Mouse (Mus musculus): Measurements from ENCODE around the gene Nell1. TPM values are rescaled to one million over a fixed set of nuclear protein-coding genes. Genes with fewer than 3 reads are reported as not detected.

Gene Nell1
- polyA plus RNA-seq, 2 experiments = 0.08 TPM; not detected in 1

DNA sequence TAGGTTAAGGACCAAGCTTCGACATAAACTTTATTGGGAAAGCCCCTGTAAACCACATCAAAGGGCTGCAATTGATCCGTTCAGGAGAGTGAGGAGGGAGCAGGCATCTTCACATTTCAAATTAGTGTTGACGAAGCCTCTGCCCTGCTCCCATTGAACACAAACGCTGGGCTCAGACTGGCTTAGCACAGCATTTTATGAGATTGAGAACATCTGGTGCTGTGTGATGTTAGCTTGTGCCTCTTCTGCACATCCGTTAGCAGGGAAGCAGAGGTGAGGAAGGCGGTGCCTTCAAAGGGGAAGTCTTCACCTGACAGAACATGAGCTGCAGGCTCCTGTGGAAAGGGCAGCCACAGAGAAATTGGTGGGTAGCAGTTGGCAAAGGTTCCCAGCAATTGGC lies 66.4 kb downstream of the Nell1 start:
- TF ChIP-seq CTCF (IDR thresholded peaks at IDR 0.05; ENCODE audit: low read depth) (no peak), EP300 (IDR thresholded peaks at IDR 0.05; ENCODE audit: low read depth) (no peak)
- H3K27ac ChIP-seq = no peak overlapping the region
- H3K4me1 ChIP-seq (replicated peaks; ENCODE audit: control insufficient read depth in 2 of 2, insufficient read depth in 2 of 2, low read length in 1 of 2) = 0 out of 4 replicates have a peak, but pooled peaks cover 0 to 3% of the 10 kb centered on the region in 2 experiments
- no peak overlapping the region for H3K4me3 ChIP-seq (ENCODE audit: insufficient read depth in 1 of 2, low read depth in 2 of 2, low read length in 2 of 2)
- no peak overlapping the region for H3K4me2 ChIP-seq (ENCODE audit: low read depth)
- ATAC-seq (ENCODE audit: insufficient read depth) (no peak), DNase-seq (ENCODE audit: low read depth in 3 of 3, low spot score in 3 of 3) (no peak)
- H3K9me3 ChIP-seq (ENCODE audit: control insufficient read depth, low read length) = no peaks in the 10 kb centered on the region
- H3K9ac ChIP-seq (replicated peaks) = no peak overlapping the region
- no peaks in the 10 kb centered on the region for H3K27me3 ChIP-seq (ENCODE audit: control insufficient read depth, insufficient read depth, low read length)
- WGBS (ENCODE audit: insufficient replicate concordance) = 32% methylated on average over 6 of the region's 6 CpGs
- no peaks in the 10 kb centered on the region for H3K36me3 ChIP-seq (replicated peaks; ENCODE audit: control insufficient read depth, insufficient read depth, low read depth)

DNA sequence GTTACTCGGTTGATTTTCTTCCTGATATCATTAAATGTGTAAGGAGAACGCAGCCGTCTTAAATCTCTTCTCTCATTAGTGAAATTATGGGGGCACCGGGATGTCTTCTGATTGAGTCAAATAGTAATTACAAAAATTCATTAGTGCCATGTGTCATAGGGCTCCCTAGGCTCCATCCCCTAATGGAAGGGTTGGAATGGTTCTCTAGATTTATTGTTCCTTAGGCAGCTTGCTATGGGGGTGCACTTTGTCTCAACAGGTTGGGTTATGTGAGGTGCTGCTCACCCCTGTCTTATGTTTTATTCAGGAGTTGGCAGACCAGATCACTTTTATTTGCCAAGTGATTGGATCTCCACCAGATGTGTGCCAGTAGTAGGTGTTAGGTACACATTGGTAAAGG lies 75.5 kb downstream of the Nell1 start:
- Histone ChIP-seq H3K4me2 (ENCODE audit: low read depth) (no peak overlapping the region), H3K27me3 (ENCODE audit: control insufficient read depth, insufficient read depth, low read length) (no peaks in the 10 kb centered on the region), H3K36me3 (replicated peaks; ENCODE audit: control insufficient read depth, insufficient read depth, low read depth) (no peaks in the 10 kb centered on the region), H3K4me3 (ENCODE audit: insufficient read depth in 1 of 2, low read depth in 2 of 2, low read length in 2 of 2) (no peak overlapping the region), H3K4me1 (replicated peaks; ENCODE audit: control insufficient read depth in 2 of 2, insufficient read depth in 2 of 2, low read length in 1 of 2) (0 out of 4 replicates have a peak, but pooled peaks cover 0 to 3% of the 10 kb centered on the region in 2 experiments), H3K27ac (no peak overlapping the region), H3K9ac (replicated peaks) (no peak overlapping the region), H3K9me3 (ENCODE audit: control insufficient read depth, low read length) (no peaks in the 10 kb centered on the region)
- ATAC-seq (ENCODE audit: insufficient read depth) = no peak
- no peak for TF ChIP-seq EP300 (IDR thresholded peaks at IDR 0.05; ENCODE audit: low read depth)
- no peak for TF ChIP-seq CTCF (IDR thresholded peaks at IDR 0.05; ENCODE audit: low read depth)
- WGBS (ENCODE audit: insufficient replicate concordance) = 65% methylated on average over 4 of the region's 4 CpGs
- DNase-seq (ENCODE audit: low read depth in 3 of 3, low spot score in 3 of 3) = no peak

DNA sequence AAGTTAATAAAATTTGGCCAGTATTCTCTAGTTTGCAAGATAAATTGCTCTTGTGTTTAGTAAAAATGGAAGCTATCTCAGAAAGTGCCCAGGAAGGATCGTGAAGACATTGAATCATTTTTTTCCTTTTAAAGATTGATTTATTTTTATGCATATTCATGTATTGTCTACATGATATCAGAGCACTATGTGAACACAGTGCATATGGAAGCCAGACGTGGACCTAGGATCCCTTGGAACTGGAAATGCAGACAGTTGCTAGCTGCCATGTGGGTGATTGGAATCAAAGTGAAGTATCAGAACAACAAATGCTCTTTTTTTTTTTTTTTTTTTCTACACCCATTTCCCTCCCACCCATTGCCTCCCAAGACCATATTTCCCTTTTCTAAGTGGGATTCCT lies 79.0 kb downstream of the Nell1 start:
- H3K4me2 ChIP-seq (ENCODE audit: low read depth) = no peak overlapping the region
- no peaks in the 10 kb centered on the region for H3K36me3 ChIP-seq (replicated peaks; ENCODE audit: control insufficient read depth, insufficient read depth, low read depth)
- WGBS (ENCODE audit: insufficient replicate concordance) = 49% methylated on average over 2 of the region's 2 CpGs
- no peak overlapping the region for H3K4me3 ChIP-seq (ENCODE audit: insufficient read depth in 1 of 2, low read depth in 2 of 2, low read length in 2 of 2)
- ATAC-seq (ENCODE audit: insufficient read depth) = no peak
- TF ChIP-seq CTCF (IDR thresholded peaks at IDR 0.05; ENCODE audit: low read depth) (no peak), EP300 (IDR thresholded peaks at IDR 0.05; ENCODE audit: low read depth) (no peak)
- DNase-seq (ENCODE audit: low read depth in 3 of 3, low spot score in 3 of 3) = no peak
- no peak overlapping the region for H3K27ac ChIP-seq
- H3K27me3 ChIP-seq (ENCODE audit: control insufficient read depth, insufficient read depth, low read length) = no peaks in the 10 kb centered on the region
- no peak overlapping the region for H3K9ac ChIP-seq (replicated peaks)
- no peaks in the 10 kb centered on the region for H3K4me1 ChIP-seq (replicated peaks; ENCODE audit: control insufficient read depth in 2 of 2, insufficient read depth in 2 of 2, low read length in 1 of 2)
- no peaks in the 10 kb centered on the region for H3K9me3 ChIP-seq (ENCODE audit: control insufficient read depth, low read length)

DNA sequence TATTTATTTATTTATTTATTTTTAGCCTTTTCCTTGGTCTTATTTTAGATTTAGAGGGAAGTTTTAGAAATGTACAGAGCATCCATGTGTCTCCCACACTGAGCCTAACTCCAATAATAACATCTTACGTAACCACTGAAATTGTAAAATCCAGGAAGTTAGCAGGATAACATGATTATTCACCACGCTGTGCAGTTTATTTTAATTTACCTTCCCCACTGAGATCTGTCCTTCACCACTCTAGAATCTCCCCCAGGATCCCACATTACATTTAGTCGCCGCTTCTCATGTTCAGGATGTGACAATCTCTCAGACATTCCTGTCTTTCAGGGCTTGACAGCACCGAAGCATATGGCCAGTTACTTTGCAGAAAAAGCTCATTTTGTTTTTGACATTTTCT lies 119.8 kb downstream of the Nell1 start:
- Histone ChIP-seq H3K27ac (no peak overlapping the region), H3K4me3 (ENCODE audit: insufficient read depth in 1 of 2, low read depth in 2 of 2, low read length in 2 of 2) (no peak overlapping the region), H3K36me3 (replicated peaks; ENCODE audit: control insufficient read depth, insufficient read depth, low read depth) (no peaks in the 10 kb centered on the region), H3K4me2 (ENCODE audit: low read depth) (no peak overlapping the region), H3K9ac (replicated peaks) (no peak overlapping the region), H3K9me3 (ENCODE audit: control insufficient read depth, low read length) (no peaks in the 10 kb centered on the region), H3K27me3 (ENCODE audit: control insufficient read depth, insufficient read depth, low read length) (no peaks in the 10 kb centered on the region), H3K4me1 (replicated peaks; ENCODE audit: control insufficient read depth in 2 of 2, insufficient read depth in 2 of 2, low read length in 1 of 2) (no peaks in the 10 kb centered on the region)
- ATAC-seq (ENCODE audit: insufficient read depth) (no peak), DNase-seq (ENCODE audit: low read depth in 3 of 3, low spot score in 3 of 3) (no peak)
- 59% methylated on average over 5 of the region's 5 CpGs for WGBS (ENCODE audit: insufficient replicate concordance)
- TF ChIP-seq EP300 (IDR thresholded peaks at IDR 0.05; ENCODE audit: low read depth) = no peak
- no peak for TF ChIP-seq CTCF (IDR thresholded peaks at IDR 0.05; ENCODE audit: low read depth)

DNA sequence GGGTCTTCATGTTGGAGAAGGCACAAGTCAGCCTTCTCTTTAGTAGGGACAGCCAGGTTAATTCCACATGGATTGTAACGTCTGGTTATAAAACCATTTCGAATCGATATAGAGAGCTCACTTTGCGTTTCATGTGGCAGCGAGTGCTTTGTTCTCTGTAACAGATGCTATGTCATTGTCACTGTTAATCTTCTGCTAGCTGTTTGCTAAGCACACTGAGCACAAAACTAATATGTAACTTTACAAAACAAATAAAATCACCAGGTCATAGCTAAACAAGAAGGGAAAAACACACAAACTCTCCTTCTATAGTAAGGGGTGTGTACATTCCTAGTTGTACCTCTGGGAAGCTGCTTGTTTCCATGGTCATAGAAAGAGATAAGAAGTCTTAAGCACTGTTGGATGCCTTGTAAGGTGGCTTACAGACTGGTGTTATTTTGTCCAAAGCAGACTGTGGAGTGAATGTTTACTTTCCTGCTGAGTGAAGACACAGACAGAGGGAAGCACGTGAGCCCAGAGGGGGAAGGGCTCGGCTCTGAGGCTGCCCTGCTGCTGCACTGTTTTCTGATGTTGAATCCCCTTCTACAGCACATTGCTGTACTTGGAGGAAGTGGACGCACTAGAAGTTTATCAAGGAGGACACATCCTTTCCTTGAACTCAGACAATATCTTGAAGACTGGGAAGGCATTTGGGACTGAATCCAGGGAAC lies 131.1 kb downstream of the Nell1 start:
- H3K9me3 ChIP-seq (ENCODE audit: control insufficient read depth, low read length) = no peaks in the 10 kb centered on the region
- H3K27ac ChIP-seq = no peak overlapping the region
- TF ChIP-seq CTCF (IDR thresholded peaks at IDR 0.05; ENCODE audit: low read depth) (no peak), EP300 (IDR thresholded peaks at IDR 0.05; ENCODE audit: low read depth) (no peak)
- H3K9ac ChIP-seq (replicated peaks) = no peak overlapping the region
- no peaks in the 10 kb centered on the region for H3K27me3 ChIP-seq (ENCODE audit: control insufficient read depth, insufficient read depth, low read length)
- WGBS (ENCODE audit: insufficient replicate concordance) = 43% methylated on average over 8 of the region's 8 CpGs
- H3K36me3 ChIP-seq (replicated peaks; ENCODE audit: control insufficient read depth, insufficient read depth, low read depth) = no peaks in the 10 kb centered on the region
- no peak overlapping the region for H3K4me3 ChIP-seq (ENCODE audit: insufficient read depth in 1 of 2, low read depth in 2 of 2, low read length in 2 of 2)
- no peak for DNase-seq (ENCODE audit: low read depth in 3 of 3, low spot score in 3 of 3)
- H3K4me2 ChIP-seq (ENCODE audit: low read depth) = peak overlapping the region; percentile 31
- ATAC-seq (ENCODE audit: insufficient read depth) = no peak
- 0 out of 4 replicates have a peak, but pooled peaks cover 0 to 3% of the 10 kb centered on the region in 2 experiments for H3K4me1 ChIP-seq (replicated peaks; ENCODE audit: control insufficient read depth in 2 of 2, insufficient read depth in 2 of 2, low read length in 1 of 2)
